Mouse (Mus musculus) forebrain, postnatal 0 days (tissue): ENCODE measurements around the gene Otop1. TPM values are rescaled to one million over a fixed set of nuclear protein-coding genes. Genes with fewer than 3 reads are reported as not detected.

ENCODE experiments used
- ATAC-seq: fragments of 200-750 bp; cut with Nextera tagmentation; 2 replicates; pipeline ENCODE4 v1.8.0; 2017; ENCODE audit warnings: mild to moderate bottlenecking, moderate library complexity
- DNase-seq: peaks from one replicate; pipeline ENCODE4 v3.0.0-alpha.2; 2015
- H3K27ac ChIP-seq: fragments of 300-500 bp; sonication (generic); 2 replicates; pipeline ENCODE4 v1.5.1; 2014; ENCODE audit warnings: low read depth, mild to moderate bottlenecking, antibody characterized with exemption, low read length, moderate library complexity, mixed read lengths
- H3K27me3 ChIP-seq: fragments of 300-500 bp; sonication (generic); 2 replicates; pipeline ENCODE4 v1.6.1; 2014; ENCODE audit warnings: mild to moderate bottlenecking, low read length, mixed read lengths; ENCODE audit not compliant: insufficient read depth
- H3K36me3 ChIP-seq: fragments of 300-500 bp; sonication (generic); 2 replicates; pipeline ENCODE4 v1.6.1; 2014; ENCODE audit warnings: mild to moderate bottlenecking, moderate library complexity; ENCODE audit not compliant: insufficient read depth
- H3K4me1 ChIP-seq: fragments of 300-500 bp; sonication (generic); 2 replicates; pipeline ENCODE4 v1.6.1; 2014; ENCODE audit warnings: antibody characterized with exemption; ENCODE audit not compliant: insufficient read depth
- H3K4me2 ChIP-seq: fragments of 300-500 bp; sonication (generic); 2 replicates; pipeline ENCODE4 v1.6.1; 2014; ENCODE audit warnings: low read depth, mild to moderate bottlenecking, moderate library complexity
- H3K4me3 ChIP-seq: fragments of 300-500 bp; sonication (generic); 2 replicates; pipeline ENCODE4 v1.5.1; 2014; ENCODE audit warnings: low read depth, low read length, mixed read lengths
- H3K9ac ChIP-seq: fragments of 300-500 bp; sonication (generic); 2 replicates; pipeline ENCODE4 v1.6.1; 2014; ENCODE audit warnings: mild to moderate bottlenecking
- H3K9me3 ChIP-seq: fragments of 300-500 bp; sonication (generic); 2 replicates; pipeline ENCODE4 v1.6.1; 2016; ENCODE audit warnings: low read length
- CTCF ChIP-seq: sonication (generic); IDR thresholded peaks from 2 replicates; pipeline ENCODE4 v1.5.1; 2016; ENCODE audit warnings: antibody characterized with exemption, control low read depth, low read depth
- WGBS: fragments of 180-500 bp; shearing (Covaris S2); extraction: QIAGEN DNeasy Blood & Tissue Kit; methylation state at CpG from one replicate; pipeline ENCODE4 v1.1.7; 2014; 5-methylcytosine and 5-hydroxymethylcytosine counted together
- polyA plus RNA-seq: library from polyadenylated mRNA; unstranded; fragments of >200 nt; fragmentation: Nextera tagmentation; extraction: Ambion mirVana; gene quantifications from 2 replicates; pipeline ENCODE4 v1.2.1, GENCODE M21; 2015
- total RNA-seq: library from RNA; depleted of rRNA; stranded (reverse); fragments of >200 nt; gene quantifications from 2 replicates; pipeline ENCODE4 v1.2.3, GENCODE M21; 2014; rRNA removed

Gene Otop1
- total RNA-seq (not detected in 2 replicates), polyA plus RNA-seq (not detected in 2 replicates)

- 4% methylated on average over 4 of the region's 4 CpGs for WGBS
- H3K9ac ChIP-seq = no peak within 1 kb of the TSS
- H3K27ac ChIP-seq = no peak within 1 kb of the TSS
- DNase-seq (no peak), ATAC-seq (no peak)
- H3K27me3 ChIP-seq = peaks cover 63% of the 10 kb centered on the region
- H3K9me3 ChIP-seq = no peaks in the 10 kb centered on the region
- H3K4me3 ChIP-seq = peak within 1 kb of the TSS; percentile 20
- peaks cover 10% of the 10 kb centered on the region; the same call in 1 of the 2 replicates for H3K36me3 ChIP-seq
- no peak for TF ChIP-seq CTCF
- H3K4me2 ChIP-seq = peak within 1 kb of the TSS; percentile 49
- H3K4me1 ChIP-seq = no peaks in the 10 kb centered on the region
Measured at GRCm38 (mm10) chr5:38275771-38276170, at the start of gene Otop1. Gene Otop1, plus strand, starts transcription at chr5:38275972.

GRCm38 (mm10) chr5:38235422-38235821 is 40.4 kb upstream of the Otop1 start:
- H3K4me3 ChIP-seq = no peak overlapping the region
- H3K9me3 ChIP-seq = no peaks in the 10 kb centered on the region
- H3K27ac ChIP-seq = no peak overlapping the region
- peak; percentile 53 for ATAC-seq
- TF ChIP-seq CTCF = peak; percentile 65
- H3K9ac ChIP-seq = no peak overlapping the region
- WGBS = 69% methylated on average over 4 of the region's 4 CpGs
- no peaks in the 10 kb centered on the region for H3K27me3 ChIP-seq
- no peak overlapping the region for H3K4me2 ChIP-seq
- H3K36me3 ChIP-seq = peaks cover 48% of the 10 kb centered on the region
- H3K4me1 ChIP-seq = no peaks in the 10 kb centered on the region
- DNase-seq = peak; percentile 24

- WGBS = 98% methylated on average over 2 of the region's 2 CpGs
- Histone ChIP-seq H3K9ac (no peak overlapping the region), H3K27me3 (no peaks in the 10 kb centered on the region), H3K4me2 (no peak overlapping the region), H3K9me3 (no peaks in the 10 kb centered on the region), H3K27ac (no peak overlapping the region), H3K4me1 (no peaks in the 10 kb centered on the region), H3K36me3 (peaks cover 36% of the 10 kb centered on the region), H3K4me3 (no peak overlapping the region)
- ATAC-seq = no peak
- TF ChIP-seq CTCF = peak; percentile 29; the same call in 1 of the 2 replicates
- DNase-seq = no peak
Measured at GRCm38 (mm10) chr5:38236627-38237026, 39.1 kb upstream of the Otop1 start.

GRCm38 (mm10) chr5:38240727-38241472 is 34.9 kb upstream of the Otop1 start:
- Histone ChIP-seq H3K27me3 (no peaks in the 10 kb centered on the region), H3K36me3 (0 out of 2 replicates have a peak, but pooled peaks cover 9% of the 10 kb centered on the region), H3K4me3 (no peak overlapping the region), H3K4me2 (no peak overlapping the region), H3K9ac (no peak overlapping the region), H3K9me3 (no peaks in the 10 kb centered on the region), H3K4me1 (no peaks in the 10 kb centered on the region), H3K27ac (no peak overlapping the region)
- no peak for TF ChIP-seq CTCF
- ATAC-seq (no peak), DNase-seq (no peak)
- 27% methylated on average over 5 of the region's 5 CpGs for WGBS

GRCm38 (mm10) chr5:38241473-38241834 is 34.3 kb upstream of the Otop1 start:
- WGBS = 54% methylated on average over 3 of the region's 3 CpGs

GRCm38 (mm10) chr5:38241966-38242365 is 33.8 kb upstream of the Otop1 start:
- no peaks in the 10 kb centered on the region for H3K27me3 ChIP-seq
- no peaks in the 10 kb centered on the region for H3K9me3 ChIP-seq
- DNase-seq (no peak), ATAC-seq (no peak)
- no peak overlapping the region for H3K27ac ChIP-seq
- WGBS = 82% methylated on average over 6 of the region's 6 CpGs
- H3K4me1 ChIP-seq = no peaks in the 10 kb centered on the region
- H3K4me2 ChIP-seq = no peak overlapping the region
- no peak for TF ChIP-seq CTCF
- H3K36me3 ChIP-seq = no peaks in the 10 kb centered on the region
- H3K9ac ChIP-seq = no peak overlapping the region
- no peak overlapping the region for H3K4me3 ChIP-seq

More at GRCm38 (mm10) chr5:38241473-38241834, 34.3 kb upstream of the Otop1 start:
- no peak for TF ChIP-seq CTCF
- Histone ChIP-seq H3K27ac (no peak overlapping the region), H3K36me3 (0 out of 2 replicates have a peak, but pooled peaks cover 3% of the 10 kb centered on the region), H3K4me2 (no peak overlapping the region), H3K27me3 (no peaks in the 10 kb centered on the region), H3K4me1 (no peaks in the 10 kb centered on the region), H3K9me3 (no peaks in the 10 kb centered on the region), H3K9ac (no peak overlapping the region), H3K4me3 (no peak overlapping the region)
- DNase-seq (no peak), ATAC-seq (no peak)

- H3K9ac ChIP-seq = no peak overlapping the region
- ATAC-seq = no peak
- no peak for DNase-seq
- TF ChIP-seq CTCF = peak; percentile 46
- H3K27ac ChIP-seq = no peak overlapping the region
- H3K4me3 ChIP-seq = no peak overlapping the region
- H3K27me3 ChIP-seq = no peaks in the 10 kb centered on the region
- H3K4me1 ChIP-seq = no peaks in the 10 kb centered on the region
- 40% methylated on average over 4 of the region's 4 CpGs for WGBS
- H3K9me3 ChIP-seq = no peaks in the 10 kb centered on the region
- H3K36me3 ChIP-seq = no peaks in the 10 kb centered on the region
- H3K4me2 ChIP-seq = no peak overlapping the region
Measured at GRCm38 (mm10) chr5:38255195-38255594, 20.6 kb upstream of the Otop1 start.
